22 mouse cellular contexts compared by ENCODE assay signal in the genomic region with DNA sequence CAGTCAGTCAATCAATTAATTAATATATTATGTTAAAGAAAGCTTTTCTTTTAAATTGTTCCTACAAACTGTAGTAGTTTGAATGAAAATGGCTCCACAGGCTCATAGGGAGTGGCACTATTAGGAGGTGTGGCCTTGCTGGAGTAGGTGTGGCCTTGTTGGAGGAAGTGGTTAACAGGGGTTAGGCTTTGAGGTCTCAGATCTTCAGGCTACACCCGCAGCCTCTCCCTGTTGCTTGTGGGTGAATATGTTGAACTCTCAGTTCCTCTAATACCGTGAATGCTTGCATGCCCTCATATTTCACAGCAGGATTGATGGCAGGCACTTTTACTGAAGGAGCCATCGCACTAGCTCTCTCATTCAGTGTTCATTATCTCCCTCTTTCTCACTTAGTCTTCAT.
DNase-seq lines count a peak whose midpoint lies in the region; ATAC-seq lines count a peak whose summit lies in the region.
"Had no signal": no experiment of that assay in that cellular context is flagged by ENCODE, and none has a peak within 500 bp of the region (broad histone marks: within the 10 kb centered on the region; RNA-seq: fewer than 3 reads in every experiment).

No protein-coding gene starts in this region.

- H3K27ac ChIP-seq in kidney, embryonic 14.5 days (ENCODE audit: low read depth, low read length): no peak overlapping the region
- H3K27ac ChIP-seq: hindbrain, embryonic 14.5 days; limb, embryonic 10.5 days; neural tube, embryonic 12.5 days had no signal

- no peaks in the 10 kb centered on the region for H3K9me3 ChIP-seq in kidney, embryonic 14.5 days (ENCODE audit: control insufficient read depth, low read length)
- H3K9me3 ChIP-seq: limb, embryonic 10.5 days; neural tube, embryonic 12.5 days had no signal

- H3K4me3 ChIP-seq in kidney, embryonic 14.5 days (ENCODE audit: low read length): no peak overlapping the region
- H3K4me3 ChIP-seq: limb, embryonic 10.5 days; neural tube, embryonic 12.5 days had no signal

- H3K9ac ChIP-seq in kidney, embryonic 14.5 days (ENCODE audit: low read depth, low read length): no peak overlapping the region
- H3K9ac ChIP-seq: hindbrain, embryonic 14.5 days; lung, embryonic 14.5 days; neural tube, embryonic 12.5 days had no signal

- DNase-seq in spleen, postnatal 36 days (ENCODE audit: low spot score in 2 of 2): peak; percentile 8 to 20
- no peak for DNase-seq in spleen, adult 12 weeks (ENCODE audit: low spot score)
- DNase-seq in c-Kit-positive CD71-negative TER-119-negative erythroid progenitor cells, embryonic 14.5 days (ENCODE audit: low read depth): peak; percentile 4
- no peak for DNase-seq in layer of hippocampus, postnatal 25 days (ENCODE audit: extremely low spot score in 1 of 2, low spot score in 1 of 2)
- DNase-seq: adrenal gland, adult 2 months; cerebellum, adult 11-12 months; cerebellum, postnatal 25 days; embryo, embryonic 11 days; gastrocnemius, postnatal 25 days; kidney, adult 18-20 months; kidney, postnatal 10 days; liver; lung, embryonic 14.5 days; midbrain, embryonic 14.5 days had no signal

- ATAC-seq in monocyte, adult 5-6 weeks (replicated peaks; ENCODE audit: insufficient number of reproducible peaks, low FRiP score, low TSS enrichment, poor library complexity, severe bottlenecking): peak; percentile 100
- ATAC-seq in activated CD4-positive, CD25-positive, alpha-beta regulatory T cell, adult 4 months: no peak
- ATAC-seq in kidney, embryonic 14.5 days (ENCODE audit: low FRiP score, low TSS enrichment): no peak
- ATAC-seq: forebrain, embryonic 16.5 days; inflammation-experienced regulatory T-cells, adult 6 months had no signal

- no peaks in the 10 kb centered on the region for H3K36me3 ChIP-seq in kidney, embryonic 14.5 days (ENCODE audit: control insufficient read depth, insufficient read depth, low read length)
- H3K36me3 ChIP-seq: limb, embryonic 10.5 days; neural tube, embryonic 12.5 days had no signal

- H3K4me1 ChIP-seq in kidney, embryonic 14.5 days (ENCODE audit: control insufficient read depth, insufficient read depth, low read length): no peaks in the 10 kb centered on the region
- H3K4me1 ChIP-seq: limb, embryonic 10.5 days; neural tube, embryonic 12.5 days had no signal

- no peaks in the 10 kb centered on the region for H3K27me3 ChIP-seq in kidney, embryonic 14.5 days (ENCODE audit: control insufficient read depth, insufficient read depth, low read length)
- H3K27me3 ChIP-seq: neural tube, embryonic 12.5 days had no signal

- no peak overlapping the region for H3K4me2 ChIP-seq in kidney, embryonic 14.5 days (replicated peaks; ENCODE audit: low read depth, low read length)
- H3K4me2 ChIP-seq: hindbrain, embryonic 14.5 days; lung, embryonic 14.5 days; neural tube, embryonic 12.5 days had no signal

- 89% methylated on average over 3 of the region's 3 CpGs for WGBS in kidney, embryonic 14.5 days

Comparison
In these comparisons a context has a peak if more than half of its experiments do, and no peak if none do; other contexts are left out.
1. DNase-seq: peak in spleen, postnatal 36 days (2 of 2) and c-Kit-positive CD71-negative TER-119-negative erythroid progenitor cells, embryonic 14.5 days (single experiment); none in spleen, adult 12 weeks (single experiment) and layer of hippocampus, postnatal 25 days (0 of 2).